Mouse (Mus musculus): Measurements from ENCODE around the gene 4933427D14Rik. TPM values are rescaled to one million over a fixed set of nuclear protein-coding genes. Genes with fewer than 3 reads are reported as not detected.

The 4933427D14Rik gene
- 24.9 and 27.5 TPM in 2 replicates for polyA plus RNA-seq (2012; rRNA removed)

GRCm38 (mm10) chr11:72207204-72207833 lies at the start of gene 4933427D14Rik, which contains the start of gene Txndc17:
TSS of gene 4933427D14Rik (minus strand) at chr11:72207459.
TSS of gene Txndc17 (plus strand) at chr11:72207547.

GRCm38 (mm10) chr11:72215410-72215797 lies 8.1 kb upstream of the 4933427D14Rik start, which contains the start of gene Med31:
TSS of gene Med31 (minus strand) at chr11:72215592.

DNA sequence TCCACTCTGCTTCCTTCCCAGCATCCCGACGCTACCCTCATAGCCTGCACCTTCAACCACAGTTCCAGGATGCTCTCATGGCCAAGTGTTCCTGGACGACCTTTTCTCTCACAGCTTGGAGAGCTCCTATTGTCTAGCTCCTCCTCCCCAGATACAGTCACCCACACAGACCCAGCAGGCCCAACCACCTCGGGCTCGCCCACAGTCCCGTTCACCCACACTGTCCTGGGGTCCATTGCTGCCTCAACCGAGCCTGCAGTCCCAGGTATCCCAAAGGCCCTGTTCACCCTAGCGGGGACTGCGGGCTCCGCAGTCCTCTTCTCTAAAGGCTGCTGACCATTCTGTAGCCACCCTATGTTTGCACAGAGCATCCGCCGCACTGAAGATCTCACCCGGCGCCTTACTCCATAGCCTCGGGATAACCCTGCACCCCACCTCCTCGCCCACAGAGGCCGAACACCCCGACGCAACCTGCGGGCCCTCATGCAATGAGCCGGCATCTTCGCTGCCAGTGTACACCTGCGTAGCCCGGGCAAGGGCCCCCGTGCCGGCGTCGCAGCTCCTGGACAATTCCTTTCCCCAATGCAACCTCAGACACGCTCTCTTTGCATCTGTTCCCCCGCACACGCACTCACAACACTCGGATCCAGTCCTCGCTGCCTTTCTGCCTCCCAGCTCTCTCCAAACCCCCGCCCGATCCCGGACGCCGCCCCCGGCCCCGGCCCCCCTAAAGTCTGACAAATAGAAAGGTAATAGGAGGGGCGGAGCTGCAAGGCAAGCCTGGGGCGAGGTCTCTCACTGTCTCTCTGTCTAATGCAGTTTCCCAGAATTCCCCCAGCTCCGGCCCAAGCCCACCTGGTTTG lies 687 bp downstream of the 4933427D14Rik start, which contains the start of gene Gm43951:
Gene Gm43951 (minus strand): TSS at position 500 of the 863 bp plus-strand sequence.

GRCm38 (mm10) chr11:72135383-72136158 lies 71.7 kb downstream of the 4933427D14Rik start, which contains the start of gene Pitpnm3:
TSS of gene Pitpnm3 (minus strand) at chr11:72135778.

Other genes starting within 250 kb of the 4933427D14Rik start
- gene Aipl1, start 169.9 kb downstream of the 4933427D14Rik start, polyA plus RNA-seq (2012; rRNA removed) = 0.51 and 0.71 TPM in 2 replicates
- 86.4 and 89.4 TPM in 2 replicates for gene Pimreg, start 165.4 kb downstream of the 4933427D14Rik start, polyA plus RNA-seq (2012; rRNA removed)
- 1.2 and 2.1 TPM in 2 replicates for gene Pitpnm3, start 71.7 kb downstream of the 4933427D14Rik start, polyA plus RNA-seq (2012; rRNA removed)
- 3.6 and 7.3 TPM in 2 replicates for gene Gm43951, start 619 bp downstream of the 4933427D14Rik start, polyA plus RNA-seq (2012; rRNA removed)
- 114 and 155 TPM in 2 replicates for gene Txndc17, start 88 bp upstream of the 4933427D14Rik start, polyA plus RNA-seq (2012; rRNA removed)
- 27.0 and 39.1 TPM in 2 replicates for gene Med31, start 8.1 kb upstream of the 4933427D14Rik start, polyA plus RNA-seq (2012; rRNA removed)
- gene Slc13a5, start 59.8 kb upstream of the 4933427D14Rik start, polyA plus RNA-seq (2012; rRNA removed) = 0.37 and 0.44 TPM in 2 replicates
- 0.68 and 1.0 TPM in 2 replicates for gene Xaf1, start 94.2 kb upstream of the 4933427D14Rik start, polyA plus RNA-seq (2012; rRNA removed)
- not detected in 2 replicates for gene Fbxo39, start 107.0 kb upstream of the 4933427D14Rik start, polyA plus RNA-seq (2012; rRNA removed)
- gene Tekt1, start 155.0 kb upstream of the 4933427D14Rik start, polyA plus RNA-seq (2012; rRNA removed) = 2.9 and 3.3 TPM in 2 replicates
- 3.5 and 7.5 TPM in 2 replicates for gene Smtnl2, start 204.3 kb upstream of the 4933427D14Rik start, polyA plus RNA-seq (2012; rRNA removed)
- gene Ggt6, start 228.1 kb upstream of the 4933427D14Rik start, polyA plus RNA-seq (2012; rRNA removed) = 0.10 TPM in 1 of 2 replicates, not detected in the other
- 125 and 196 TPM in 2 replicates for gene Mybbp1a, start 233.9 kb upstream of the 4933427D14Rik start, polyA plus RNA-seq (2012; rRNA removed)

Data from central nervous system, embryonic 11.5 days (tissue).